ENCODE assay signal across 7 mouse cellular contexts in genomic region chr8:71477196-71477845, GRCm38 (mm10). TPM values are rescaled to one million over a fixed set of nuclear protein-coding genes. Genes with fewer than 3 reads are reported as not detected.
DNase-seq lines count a peak whose midpoint lies in the region; ATAC-seq and TF ChIP-seq lines count a peak whose summit lies in the region.

No protein-coding gene starts in this region.

- no peak overlapping the region for H3K27ac ChIP-seq in lung, embryonic 14.5 days (ENCODE audit: low read depth)
- H3K27ac ChIP-seq in forebrain, embryonic 13.5 days = peak overlapping the region; percentile 89

- peak overlapping the region; percentile 62 for H3K4me3 ChIP-seq in lung, embryonic 14.5 days (ENCODE audit: low read depth, low read length)
- peak overlapping the region; percentile 54 for H3K4me3 ChIP-seq in forebrain, embryonic 13.5 days

- no peaks in the 10 kb centered on the region for H3K9me3 ChIP-seq in lung, embryonic 14.5 days (ENCODE audit: low read depth, low read length)
- no peaks in the 10 kb centered on the region for H3K9me3 ChIP-seq in forebrain, embryonic 13.5 days (replicated peaks)

- ATAC-seq in lung, embryonic 14.5 days (ENCODE audit: insufficient read depth) = no peak
- 0 out of 2 replicates have a peak, but pooled peaks have one; percentile 9 for ATAC-seq in forebrain, embryonic 13.5 days

- WGBS in lung, embryonic 14.5 days = 47% methylated on average over 14 of the region's 14 CpGs
- WGBS in forebrain, embryonic 13.5 days = 37% methylated on average over 14 of the region's 14 CpGs

- H3K4me1 ChIP-seq in lung, embryonic 14.5 days (ENCODE audit: insufficient read depth) = no peaks in the 10 kb centered on the region; the same call in 1 of the 2 replicates
- peaks cover 21% of the 10 kb centered on the region for H3K4me1 ChIP-seq in forebrain, embryonic 13.5 days

- peaks cover 41% of the 10 kb centered on the region for H3K36me3 ChIP-seq in lung, embryonic 14.5 days (ENCODE audit: insufficient read depth)
- peaks cover 81% of the 10 kb centered on the region for H3K36me3 ChIP-seq in forebrain, embryonic 13.5 days (ENCODE audit: poor library complexity, severe bottlenecking)

- peak; percentile 50 for DNase-seq in lung, embryonic 14.5 days
- no peak for DNase-seq in lung, postnatal 14 days
- peak; percentile 85 for DNase-seq in ZHBTc4 (ENCODE audit: low read depth, low spot score)
- DNase-seq in liver = peak; percentile 39
- peak; percentile 63 for DNase-seq in retina, embryonic 14.5 days (ENCODE audit: low spot score)
- no peak for DNase-seq in gastrocnemius, adult 8-10 months (ENCODE audit: low spot score in 2 of 2)

- peak; percentile 61 for TF ChIP-seq CTCF in lung, embryonic 14.5 days (IDR thresholded peaks at IDR 0.05; ENCODE audit: low read depth)

- H3K4me2 ChIP-seq in lung, embryonic 14.5 days = peak overlapping the region; percentile 80
- H3K4me2 ChIP-seq in forebrain, embryonic 13.5 days = peak overlapping the region; percentile 87

- no peaks in the 10 kb centered on the region for H3K27me3 ChIP-seq in lung, embryonic 14.5 days (ENCODE audit: insufficient read depth, low read length)
- no peaks in the 10 kb centered on the region for H3K27me3 ChIP-seq in forebrain, embryonic 13.5 days

- peak overlapping the region; percentile 61; the same call in 1 of the 2 replicates for H3K9ac ChIP-seq in lung, embryonic 14.5 days
- H3K9ac ChIP-seq in forebrain, embryonic 13.5 days = peak overlapping the region; percentile 78

RNA-seq across cellular contexts. Expression of gene Dda1, which starts 8.3 kb away (rescaled TPM):
- polyA plus RNA-seq in lung, embryonic 14.5 days (2014; fragmentation: Nextera tagmentation; extraction: Ambion mirVana) = 101 and 111 TPM in 2 replicates
- polyA plus RNA-seq in forebrain, embryonic 13.5 days (2015; fragmentation: Nextera tagmentation; extraction: Ambion mirVana) = 185 and 193 TPM in 2 replicates
- total RNA-seq in gastrocnemius, adult 8-10 months (2022) = 10 to 100 TPM; 24.5 to 31.8 (median 26.5) TPM

RNA-seq across cellular contexts. Expression of gene Ano8, which starts 8.4 kb away (rescaled TPM):
- 2.4 and 3.1 TPM in 2 replicates for polyA plus RNA-seq in lung, embryonic 14.5 days (2014; fragmentation: Nextera tagmentation; extraction: Ambion mirVana)
- 4.0 and 4.5 TPM in 2 replicates for polyA plus RNA-seq in forebrain, embryonic 13.5 days (2015; fragmentation: Nextera tagmentation; extraction: Ambion mirVana)
- 10 to 100 TPM; 15.4 to 16.5 (median 15.9) TPM for total RNA-seq in gastrocnemius, adult 8-10 months (2022)

RNA-seq across cellular contexts. Expression of gene Gtpbp3, which starts 10.6 kb away (rescaled TPM):
- polyA plus RNA-seq in lung, embryonic 14.5 days (2014; fragmentation: Nextera tagmentation; extraction: Ambion mirVana) = 7.6 and 9.6 TPM in 2 replicates
- polyA plus RNA-seq in forebrain, embryonic 13.5 days (2015; fragmentation: Nextera tagmentation; extraction: Ambion mirVana) = 13.4 TPM in 2 replicates
- total RNA-seq in gastrocnemius, adult 8-10 months (2022) = 10 to 100 TPM in 3 of 4 experiments, 1 to 10 TPM in 1; 9.5 to 11.2 (median 10.5) TPM

RNA-seq across cellular contexts. Expression of gene Mrpl34, which starts 12.6 kb away (rescaled TPM):
- polyA plus RNA-seq in lung, embryonic 14.5 days (2014; fragmentation: Nextera tagmentation; extraction: Ambion mirVana) = 134 and 135 TPM in 2 replicates
- 212 and 245 TPM in 2 replicates for polyA plus RNA-seq in forebrain, embryonic 13.5 days (2015; fragmentation: Nextera tagmentation; extraction: Ambion mirVana)
- total RNA-seq in gastrocnemius, adult 8-10 months (2022) = 10 to 100 TPM; 63.4 to 72.1 (median 68.8) TPM

RNA-seq across cellular contexts. Expression of gene Abhd8, which starts 13.9 kb away (rescaled TPM):
- 36.6 and 47.8 TPM in 2 replicates for polyA plus RNA-seq in lung, embryonic 14.5 days (2014; fragmentation: Nextera tagmentation; extraction: Ambion mirVana)
- 93.9 and 95.7 TPM in 2 replicates for polyA plus RNA-seq in forebrain, embryonic 13.5 days (2015; fragmentation: Nextera tagmentation; extraction: Ambion mirVana)
- total RNA-seq in gastrocnemius, adult 8-10 months (2022) = 10 to 100 TPM; 22.3 to 28.9 (median 26.3) TPM

Comparison
In these comparisons a context has a peak if more than half of its experiments do, and no peak if none do; other contexts are left out.
1. DNase-seq: peak in lung, embryonic 14.5 days (single experiment), ZHBTc4 (single experiment), liver (single experiment) and retina, embryonic 14.5 days (single experiment); none in lung, postnatal 14 days (single experiment) and gastrocnemius, adult 8-10 months (0 of 2).